Mouse (Mus musculus): Measurements from ENCODE around the gene Ccdc149. TPM values are rescaled to one million over a fixed set of nuclear protein-coding genes. Genes with fewer than 3 reads are reported as not detected.

The Ccdc149 gene
- polyA plus RNA-seq, 1 experiment from 2014 or later = 3.5 TPM

- 48% methylated on average over 8 of the region's 8 CpGs for WGBS
- Histone ChIP-seq H3K4me2 (ENCODE audit: low read length) (no peak overlapping the region), H3K36me3 (ENCODE audit: insufficient read depth, low read length) (no peaks in the 10 kb centered on the region), H3K9ac (ENCODE audit: low read depth, low read length) (no peak overlapping the region), H3K27ac (no peak overlapping the region), H3K27me3 (ENCODE audit: insufficient read depth, low read length) (no peaks in the 10 kb centered on the region), H3K9me3 (replicated peaks; ENCODE audit: low read length) (no peaks in the 10 kb centered on the region), H3K4me3 (replicated peaks; ENCODE audit: low read depth, low read length) (no peak overlapping the region), H3K4me1 (replicated peaks; ENCODE audit: insufficient read depth, low read length) (no peaks in the 10 kb centered on the region)
- no peak for TF ChIP-seq CTCF (IDR thresholded peaks at IDR 0.05; ENCODE audit: low read depth)
- ATAC-seq (replicated peaks; ENCODE audit: low FRiP score, low read depth) (no peak), DNase-seq (ENCODE audit: low spot score) (no peak)
Measured at GRCm38 (mm10) chr5:52431276-52431844, 40.0 kb downstream of the Ccdc149 start.

- no peak for TF ChIP-seq CTCF (IDR thresholded peaks at IDR 0.05; ENCODE audit: low read depth)
- ATAC-seq (replicated peaks; ENCODE audit: low FRiP score, low read depth) (no peak), DNase-seq (ENCODE audit: low spot score) (no peak)
- Histone ChIP-seq H3K4me2 (ENCODE audit: low read length) (no peak overlapping the region), H3K36me3 (ENCODE audit: insufficient read depth, low read length) (no peaks in the 10 kb centered on the region), H3K4me1 (replicated peaks; ENCODE audit: insufficient read depth, low read length) (no peaks in the 10 kb centered on the region), H3K9me3 (replicated peaks; ENCODE audit: low read length) (no peaks in the 10 kb centered on the region), H3K9ac (ENCODE audit: low read depth, low read length) (no peak overlapping the region), H3K4me3 (replicated peaks; ENCODE audit: low read depth, low read length) (no peak overlapping the region), H3K27me3 (ENCODE audit: insufficient read depth, low read length) (no peaks in the 10 kb centered on the region), H3K27ac (no peak overlapping the region)
- WGBS = 52% methylated on average over 14 of the region's 14 CpGs
Measured at GRCm38 (mm10) chr5:52429731-52430480, 41.4 kb downstream of the Ccdc149 start.

- WGBS = 38% methylated on average over 4 of the region's 4 CpGs
- TF ChIP-seq CTCF (IDR thresholded peaks at IDR 0.05; ENCODE audit: low read depth) = no peak
- Histone ChIP-seq H3K4me3 (replicated peaks; ENCODE audit: low read depth, low read length) (no peak overlapping the region), H3K4me2 (ENCODE audit: low read length) (no peak overlapping the region), H3K36me3 (ENCODE audit: insufficient read depth, low read length) (no peaks in the 10 kb centered on the region), H3K27me3 (ENCODE audit: insufficient read depth, low read length) (no peaks in the 10 kb centered on the region), H3K4me1 (replicated peaks; ENCODE audit: insufficient read depth, low read length) (no peaks in the 10 kb centered on the region), H3K9me3 (replicated peaks; ENCODE audit: low read length) (no peaks in the 10 kb centered on the region), H3K27ac (no peak overlapping the region), H3K9ac (ENCODE audit: low read depth, low read length) (no peak overlapping the region)
- ATAC-seq (replicated peaks; ENCODE audit: low FRiP score, low read depth) = no peak
- DNase-seq (ENCODE audit: low spot score) = peak; percentile 7
Measured at GRCm38 (mm10) chr5:52428613-52429012, 42.7 kb downstream of the Ccdc149 start.

- no peak overlapping the region for H3K4me3 ChIP-seq (replicated peaks; ENCODE audit: low read depth, low read length)
- DNase-seq (ENCODE audit: low spot score) (no peak), ATAC-seq (replicated peaks; ENCODE audit: low FRiP score, low read depth) (no peak)
- H3K27ac ChIP-seq = no peak overlapping the region
- H3K4me2 ChIP-seq (ENCODE audit: low read length) = no peak overlapping the region
- 58% methylated on average over 9 of the region's 9 CpGs for WGBS
- no peaks in the 10 kb centered on the region for H3K4me1 ChIP-seq (replicated peaks; ENCODE audit: insufficient read depth, low read length)
- no peak overlapping the region for H3K9ac ChIP-seq (ENCODE audit: low read depth, low read length)
- no peak for TF ChIP-seq CTCF (IDR thresholded peaks at IDR 0.05; ENCODE audit: low read depth)
- no peaks in the 10 kb centered on the region for H3K9me3 ChIP-seq (replicated peaks; ENCODE audit: low read length)
- no peaks in the 10 kb centered on the region for H3K27me3 ChIP-seq (ENCODE audit: insufficient read depth, low read length)
- no peaks in the 10 kb centered on the region for H3K36me3 ChIP-seq (ENCODE audit: insufficient read depth, low read length)
Measured at GRCm38 (mm10) chr5:52425819-52426218, 45.5 kb downstream of the Ccdc149 start.

- TF ChIP-seq CTCF (IDR thresholded peaks at IDR 0.05; ENCODE audit: low read depth) = no peak
- H3K36me3 ChIP-seq (ENCODE audit: insufficient read depth, low read length) = no peaks in the 10 kb centered on the region
- no peak for ATAC-seq (replicated peaks; ENCODE audit: low FRiP score, low read depth)
- H3K4me3 ChIP-seq (replicated peaks; ENCODE audit: low read depth, low read length) = no peak overlapping the region
- H3K9me3 ChIP-seq (replicated peaks; ENCODE audit: low read length) = no peaks in the 10 kb centered on the region
- H3K4me1 ChIP-seq (replicated peaks; ENCODE audit: insufficient read depth, low read length) = no peaks in the 10 kb centered on the region
- no peak overlapping the region for H3K27ac ChIP-seq
- no peaks in the 10 kb centered on the region for H3K27me3 ChIP-seq (ENCODE audit: insufficient read depth, low read length)
- 70% methylated on average over 3 of the region's 3 CpGs for WGBS
- H3K4me2 ChIP-seq (ENCODE audit: low read length) = no peak overlapping the region
- H3K9ac ChIP-seq (ENCODE audit: low read depth, low read length) = no peak overlapping the region
- no peak for DNase-seq (ENCODE audit: low spot score)
Measured at GRCm38 (mm10) chr5:52423893-52424292, 47.4 kb downstream of the Ccdc149 start.

- Histone ChIP-seq H3K9me3 (replicated peaks; ENCODE audit: low read length) (no peaks in the 10 kb centered on the region), H3K27ac (no peak overlapping the region), H3K27me3 (ENCODE audit: insufficient read depth, low read length) (no peaks in the 10 kb centered on the region), H3K4me2 (ENCODE audit: low read length) (no peak overlapping the region), H3K4me3 (replicated peaks; ENCODE audit: low read depth, low read length) (no peak overlapping the region), H3K9ac (ENCODE audit: low read depth, low read length) (no peak overlapping the region), H3K36me3 (ENCODE audit: insufficient read depth, low read length) (no peaks in the 10 kb centered on the region), H3K4me1 (replicated peaks; ENCODE audit: insufficient read depth, low read length) (no peaks in the 10 kb centered on the region)
- no peak for ATAC-seq (replicated peaks; ENCODE audit: low FRiP score, low read depth)
- TF ChIP-seq CTCF (IDR thresholded peaks at IDR 0.05; ENCODE audit: low read depth) = no peak
- no peak for DNase-seq (ENCODE audit: low spot score)
- WGBS = 66% methylated on average over 2 of the region's 2 CpGs
Measured at GRCm38 (mm10) chr5:52416485-52416884, 54.8 kb downstream of the Ccdc149 start.

Data from kidney, postnatal 0 days (tissue).